ENCODE assay signal across 9 mouse cellular contexts in genomic region chr11:81531906-81532305, GRCm38 (mm10).
DNase-seq lines count a peak whose midpoint lies in the region; ATAC-seq lines count a peak whose summit lies in the region.
"Had no signal": no experiment of that assay in that cellular context is flagged by ENCODE, and none has a peak within 500 bp of the region (broad histone marks: within the 10 kb centered on the region; RNA-seq: fewer than 3 reads in every experiment).

No protein-coding gene starts in this region.

- H3K36me3 ChIP-seq in hindbrain, embryonic 11.5 days (ENCODE audit: control insufficient read depth, insufficient read depth, low read length), result no peaks in the 10 kb centered on the region

- no peaks in the 10 kb centered on the region for H3K4me1 ChIP-seq in hindbrain, embryonic 11.5 days (replicated peaks; ENCODE audit: control insufficient read depth, insufficient read depth, low read length)

- no peak overlapping the region for H3K9ac ChIP-seq in hindbrain, embryonic 11.5 days (ENCODE audit: low read depth, low read length)

- H3K27ac ChIP-seq in hindbrain, embryonic 11.5 days (ENCODE audit: low read depth, low read length), result no peak overlapping the region

- intact Hi-C loops in left cerebral cortex, postnatal 4 days (cut with DNase I), result no loop called here
- intact Hi-C loops in left cerebral cortex, postnatal 25 days (cut with DNase I), result loop anchor here (10.0 kb wide), 2 partner anchors 157 to 707 kb away; no protein-coding TSS in a partner anchor

- no peaks in the 10 kb centered on the region for H3K9me3 ChIP-seq in hindbrain, embryonic 11.5 days (ENCODE audit: control insufficient read depth, low read length)

- peak; percentile 50 for DNase-seq in left cerebral cortex, postnatal 4 days
- DNase-seq in left cerebral cortex, postnatal 25 days (ENCODE audit: low spot score in 2 of 2), result no peak
- DNase-seq in embryo, embryonic 11 days, result peak; percentile 78
- peak; percentile 54 for DNase-seq in hindbrain, embryonic 11.5 days (ENCODE audit: low spot score)
- peak; percentile 29 for DNase-seq in neural tube, embryonic 10.5 days (ENCODE audit: extremely low spot score, low spot score)
- no peak for DNase-seq in urinary bladder, postnatal 36 days (ENCODE audit: low spot score in 2 of 2)
- DNase-seq in heart, postnatal 4 days, result no peak
- no peak for DNase-seq in layer of hippocampus, adult 9-10 months (ENCODE audit: low spot score)
- DNase-seq: gastrocnemius, postnatal 10 days had no signal

- no peak overlapping the region for H3K4me2 ChIP-seq in hindbrain, embryonic 11.5 days (replicated peaks; ENCODE audit: low read depth, low read length)

- 8% methylated on average over 6 of the region's 6 CpGs for WGBS in hindbrain, embryonic 11.5 days

- H3K27me3 ChIP-seq in hindbrain, embryonic 11.5 days (ENCODE audit: control insufficient read depth, insufficient read depth, low read length), result no peaks in the 10 kb centered on the region

- H3K4me3 ChIP-seq in hindbrain, embryonic 11.5 days (ENCODE audit: low read depth, low read length), result no peak overlapping the region

- no peak; the same call in 1 of the 2 replicates for ATAC-seq in hindbrain, embryonic 11.5 days (ENCODE audit: low FRiP score)

Comparison
In these comparisons a context has a peak if more than half of its experiments do, and no peak if none do; other contexts are left out.
1. DNase-seq: peak in left cerebral cortex, postnatal 4 days (single experiment), embryo, embryonic 11 days (single experiment), hindbrain, embryonic 11.5 days (single experiment) and neural tube, embryonic 10.5 days (single experiment); none in left cerebral cortex, postnatal 25 days (0 of 2), urinary bladder, postnatal 36 days (0 of 2), heart, postnatal 4 days (single experiment) and layer of hippocampus, adult 9-10 months (single experiment).